Mouse (Mus musculus) MEL (cell line): Measurements from ENCODE around the gene Gabbr2. TPM values are rescaled to one million over a fixed set of nuclear protein-coding genes. Genes with fewer than 3 reads are reported as not detected.

Experiments used
- DNase-seq: peaks from one replicate; pipeline ENCODE4 v3.0.0; 2011; ENCODE audit warnings: low read depth, low spot score
- H3K27ac ChIP-seq: 2 replicates; pipeline ENCODE4 v1.5.1; 2012; ENCODE audit warnings: low read depth, mild to moderate bottlenecking, control low read depth, low read length, moderate library complexity; ENCODE audit not compliant: control insufficient read depth
- H3K27me3 ChIP-seq, 2 experiments: fragments of 150-350 bp in 1 of 2; sonication (generic) in 1 of 2; 2 replicates each; pipeline ENCODE4 v1.6.1; 2012; ENCODE audit warnings: low read length in 2 of 2, mild to moderate bottlenecking in 2 of 2, improper control_type of control experiment in 1 of 2, moderate library complexity in 1 of 2; ENCODE audit not compliant: insufficient read depth in 2 of 2, control insufficient read depth in 1 of 2
- H3K36me3 ChIP-seq, 2 experiments: 2 replicates each; pipeline ENCODE4 v1.6.1; 2012 to 2014; ENCODE audit warnings: low read length in 2 of 2, improper control_type of control experiment in 1 of 2, inconsistent platforms in 1 of 2, mild to moderate bottlenecking in 1 of 2; ENCODE audit not compliant: insufficient read depth in 2 of 2, control insufficient read depth in 1 of 2
- H3K4me1 ChIP-seq, 2 experiments: fragments of 150-350 bp in 1 of 2; sonication (generic) in 1 of 2; 2 replicates each; pipeline ENCODE4 v1.6.1; 2012; ENCODE audit warnings: low read length in 2 of 2, improper control_type of control experiment in 1 of 2, mild to moderate bottlenecking in 1 of 2; ENCODE audit not compliant: insufficient read depth in 2 of 2, control insufficient read depth in 1 of 2
- H3K4me3 ChIP-seq, 2 experiments: fragments of 150-350 bp in 1 of 2; sonication (generic) in 1 of 2; 2 replicates each; pipeline ENCODE4 v1.5.1; 2012; ENCODE audit warnings: low read depth in 2 of 2, low read length in 2 of 2, mild to moderate bottlenecking in 2 of 2, moderate library complexity in 2 of 2, control low read depth in 1 of 2, improper control_type of control experiment in 1 of 2; ENCODE audit not compliant: control insufficient read depth in 1 of 2, insufficient read depth in 1 of 2
- H3K79me2 ChIP-seq: 2 replicates; pipeline ENCODE4 v1.6.1; 2012; ENCODE audit warnings: mild to moderate bottlenecking, low read length, moderate library complexity; ENCODE audit not compliant: control insufficient read depth, poor library complexity, insufficient read depth
- H3K9ac ChIP-seq: 2 replicates; pipeline ENCODE4 v1.6.1; 2012; ENCODE audit warnings: low read depth, mild to moderate bottlenecking, control low read depth, low read length, moderate library complexity; ENCODE audit not compliant: control insufficient read depth, poor library complexity, severe bottlenecking
- H3K9me3 ChIP-seq: fragments of 150-350 bp; sonication (generic); replicated peaks from 2 replicates; pipeline ENCODE4 v1.6.1; 2012; ENCODE audit warnings: mild to moderate bottlenecking, low read length, improper control_type of control experiment, moderate library complexity; ENCODE audit not compliant: insufficient read depth
- CTCF ChIP-seq, 3 experiments: IDR thresholded peaks in 2 of 3; conservative IDR thresholded peaks in 1 of 3; 2 replicates each; pipeline ENCODE4 v1.5.1; 2011 to 2012; ENCODE audit warnings: low read length in 3 of 3, low read depth in 2 of 3, mild to moderate bottlenecking in 2 of 3, improper control_type of control experiment in 1 of 3, inconsistent platforms in 1 of 3, mixed read lengths in 1 of 3, moderate library complexity in 1 of 3; ENCODE audit not compliant: control insufficient read depth in 1 of 3, insufficient read depth in 1 of 3, poor library complexity in 1 of 3, severe bottlenecking in 1 of 3
- E2F4 ChIP-seq: IDR thresholded peaks from 2 replicates; pipeline ENCODE4 v1.6.1; 2011; ENCODE audit warnings: low read depth, low read length, improper control_type of control experiment, borderline replicate concordance
- GABPA ChIP-seq: IDR thresholded peaks from 2 replicates; pipeline ENCODE4 v1.6.1; 2012; ENCODE audit warnings: low read depth, mild to moderate bottlenecking, inconsistent platforms, low read length, improper control_type of control experiment, moderate library complexity
- GATA1 ChIP-seq: IDR thresholded peaks from 2 replicates; pipeline ENCODE4 v1.6.1; 2011; ENCODE audit warnings: low read depth, low read length, improper control_type of control experiment
- HCFC1 ChIP-seq: IDR thresholded peaks from 2 replicates; pipeline ENCODE4 v1.6.1; 2012; ENCODE audit warnings: low read depth, mild to moderate bottlenecking, inconsistent platforms, low read length, improper control_type of control experiment, moderate library complexity
- KAT2A ChIP-seq: conservative IDR thresholded peaks from 2 replicates; pipeline ENCODE4 v1.6.1; 2012; ENCODE audit warnings: low read depth, low read length, improper control_type of control experiment, inconsistent platforms
- MAFK ChIP-seq: IDR thresholded peaks from 2 replicates; pipeline ENCODE4 v1.6.1; 2011; ENCODE audit warnings: low read depth, mild to moderate bottlenecking, low read length, improper control_type of control experiment, borderline replicate concordance
- MAX ChIP-seq: IDR thresholded peaks from 2 replicates; pipeline ENCODE4 v1.6.1; 2011; ENCODE audit warnings: low read length, improper control_type of control experiment
- MEF2A ChIP-seq: IDR thresholded peaks from 2 replicates; pipeline ENCODE4 v1.6.1; 2014; ENCODE audit warnings: low read depth, mild to moderate bottlenecking, inconsistent platforms, low read length, improper control_type of control experiment; ENCODE audit not compliant: poor library complexity, insufficient replicate concordance, severe bottlenecking; ENCODE audit errors: extremely low read depth
- MXI1 ChIP-seq: IDR thresholded peaks from 2 replicates; pipeline ENCODE4 v1.6.1; 2011; ENCODE audit warnings: mild to moderate bottlenecking, low read depth, low read length, improper control_type of control experiment
- MYB ChIP-seq: IDR thresholded peaks from 2 replicates; pipeline ENCODE4 v1.6.1; 2011; ENCODE audit warnings: mild to moderate bottlenecking, low read depth, low read length, improper control_type of control experiment
- SIN3A ChIP-seq: IDR thresholded peaks from 2 replicates; pipeline ENCODE4 v1.6.1; 2012; ENCODE audit warnings: low read length, improper control_type of control experiment, inconsistent platforms
- SMC3 ChIP-seq: IDR thresholded peaks from 2 replicates; pipeline ENCODE4 v1.6.1; 2011; ENCODE audit warnings: low read depth, low read length, improper control_type of control experiment
- UBTF ChIP-seq: IDR thresholded peaks from 2 replicates; pipeline ENCODE4 v1.6.1; 2012; ENCODE audit warnings: low read depth, mild to moderate bottlenecking, inconsistent platforms, low read length, improper control_type of control experiment, moderate library complexity, borderline replicate concordance; ENCODE audit not compliant: insufficient read depth
- USF1 ChIP-seq: IDR thresholded peaks from 2 replicates; pipeline ENCODE4 v1.6.1; 2014; ENCODE audit warnings: low read depth, mild to moderate bottlenecking, inconsistent platforms, low read length, improper control_type of control experiment, moderate library complexity
- USF2 ChIP-seq, 2 experiments: IDR thresholded peaks; 2 replicates each; pipeline ENCODE4 v1.6.1; 2011 to 2012; ENCODE audit warnings: improper control_type of control experiment in 2 of 2, low read length in 2 of 2, borderline replicate concordance in 1 of 2, inconsistent platforms in 1 of 2, low read depth in 1 of 2, mild to moderate bottlenecking in 1 of 2; ENCODE audit not compliant: insufficient read depth in 1 of 2
- ZKSCAN1 ChIP-seq: IDR thresholded peaks from 2 replicates; pipeline ENCODE4 v1.6.1; 2012; ENCODE audit warnings: low read depth, mild to moderate bottlenecking, inconsistent platforms, low read length, improper control_type of control experiment, moderate library complexity
- polyA plus RNA-seq, 2 experiments: library from polyadenylated mRNA; stranded (reverse) in 1 of 2; unstranded in 1 of 2; fragments of >175 nt in 1 of 2; fragments of >200 nt in 1 of 2; gene quantifications; 2 replicates each; pipeline versions ENCODE4 v1.2.1 to v1.2.4; 2012; ENCODE audit warnings: low replicate concordance in 2 of 2, low read depth in 1 of 2; ENCODE audit not compliant: insufficient read length in 2 of 2, insufficient read depth in 1 of 2, missing spikeins in 1 of 2
- total RNA-seq: library from RNA; depleted of rRNA; stranded (reverse); fragments of 300-350 nt; gene quantifications from 2 replicates; pipeline ENCODE4 v1.2.3, GENCODE M21; 2012

Gene Gabbr2
- total and polyA plus RNA-seq, 3 experiments, result not detected

- peaks cover 3 to 7% of the 10 kb centered on the region in 2 experiments; a peak in 3 of 4 replicates for H3K27me3 ChIP-seq
- no peaks in the 10 kb centered on the region for H3K9me3 ChIP-seq
- DNase-seq, result no peak
- no peak overlapping the region for H3K9ac ChIP-seq
- H3K36me3 ChIP-seq, result no peaks in the 10 kb centered on the region
- H3K4me1 ChIP-seq, result no peaks in the 10 kb centered on the region
- no peaks in the 10 kb centered on the region for H3K79me2 ChIP-seq
- no peak for TF ChIP-seq ZKSCAN1
- no peak for TF ChIP-seq UBTF
- no peak for TF ChIP-seq USF2 (IDR thresholded peaks at IDR 0.05; ENCODE audit: borderline replicate concordance in 1 of 2, insufficient read depth in 1 of 2, low read depth in 1 of 2, low read length in 2 of 2)
- TF ChIP-seq CTCF (IDR thresholded peaks at IDR 0.05 in 2 of 3, conservative IDR thresholded peaks at IDR 0.05 in 1 of 3; ENCODE audit: control insufficient read depth in 1 of 3, insufficient read depth in 1 of 3, low read depth in 2 of 3, low read length in 3 of 3, poor library complexity in 1 of 3, severe bottlenecking in 1 of 3), result no peak
- TF ChIP-seq GABPA, result no peak
- no peak for TF ChIP-seq MXI1
- TF ChIP-seq KAT2A, result no peak
- no peak for TF ChIP-seq MAX
- TF ChIP-seq MEF2A, result no peak
- no peak for TF ChIP-seq GATA1
- TF ChIP-seq MYB, result no peak
- TF ChIP-seq USF1, result no peak
- TF ChIP-seq E2F4, result no peak
- no peak for TF ChIP-seq SIN3A
- no peak for TF ChIP-seq SMC3
- TF ChIP-seq MAFK, result no peak
- H3K4me3 ChIP-seq, result no peak overlapping the region
- no peak overlapping the region for H3K27ac ChIP-seq
These were observed 348.6 kb downstream of the Gabbr2 start for GRCm38 (mm10) chr4:46642924-46643675.

GRCm38 (mm10) chr4:46641283-46641682 is 350.4 kb downstream of the Gabbr2 start:
- Histone ChIP-seq H3K27me3 (peaks cover 3 to 9% of the 10 kb centered on the region in 2 experiments; a peak in 3 of 4 replicates), H3K36me3 (no peaks in the 10 kb centered on the region)

More at GRCm38 (mm10) chr4:46641283-46641682, 350.4 kb downstream of the Gabbr2 start:
- H3K4me3 ChIP-seq, result no peak overlapping the region
- no peak overlapping the region for H3K9ac ChIP-seq
- no peak overlapping the region for H3K27ac ChIP-seq
- DNase-seq, result no peak
- H3K9me3 ChIP-seq, result no peaks in the 10 kb centered on the region
- TF ChIP-seq HCFC1, result no peak
- H3K79me2 ChIP-seq, result no peaks in the 10 kb centered on the region
- H3K4me1 ChIP-seq, result no peaks in the 10 kb centered on the region
